Mouse (Mus musculus): ENCODE results near the gene Gtf2f2. TPM values are rescaled to one million over a fixed set of nuclear protein-coding genes. Genes with fewer than 3 reads are reported as not detected.

Gene Gtf2f2
- polyA plus RNA-seq, 1 experiment from 2014 or later, result 37.9 TPM

DNA sequence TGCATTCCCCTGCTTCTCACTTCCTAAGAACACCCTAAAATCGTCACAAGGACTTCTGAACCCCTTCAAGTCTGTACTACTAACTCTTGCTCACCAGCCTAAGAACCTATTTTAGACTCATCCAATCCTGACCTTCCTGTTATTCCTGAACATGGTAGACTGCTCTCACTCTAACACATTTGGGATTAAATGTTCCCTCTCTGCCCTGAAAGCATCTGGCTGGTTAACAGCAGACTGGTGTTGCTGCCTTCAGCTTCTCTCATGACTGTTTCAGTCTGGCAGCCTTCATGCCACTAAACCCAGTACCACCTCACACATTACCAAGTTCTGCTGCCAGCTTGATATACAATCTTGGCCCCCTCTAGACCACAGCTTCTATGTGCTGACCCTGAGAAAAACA, 21.5 kb downstream of the Gtf2f2 start:
- Histone ChIP-seq H3K27me3 (no peaks in the 10 kb centered on the region), H3K4me3 (replicated peaks) (no peak overlapping the region), H3K27ac (no peak overlapping the region), H3K4me2 (no peak overlapping the region), H3K9me3 (replicated peaks) (no peaks in the 10 kb centered on the region), H3K4me1 (peaks cover 6% of the 10 kb centered on the region), H3K9ac (no peak overlapping the region), H3K36me3 (0 out of 2 replicates have a peak, but pooled peaks cover 2% of the 10 kb centered on the region)
- no peak for ATAC-seq (replicated peaks; ENCODE audit: low FRiP score)
- WGBS, result 94% methylated on average over 1 of the region's 1 CpGs

- Histone ChIP-seq H3K36me3 (0 out of 2 replicates have a peak, but pooled peaks cover 3% of the 10 kb centered on the region), H3K9ac (no peak overlapping the region), H3K4me1 (peaks cover 6% of the 10 kb centered on the region), H3K4me2 (no peak overlapping the region), H3K9me3 (replicated peaks) (no peaks in the 10 kb centered on the region), H3K27me3 (no peaks in the 10 kb centered on the region), H3K27ac (no peak overlapping the region), H3K4me3 (replicated peaks) (no peak overlapping the region)
- 84% methylated on average over 7 of the region's 7 CpGs for WGBS
- ATAC-seq (replicated peaks; ENCODE audit: low FRiP score), result no peak
Measured at GRCm38 (mm10) chr14:75986878-75987483, 23.7 kb downstream of the Gtf2f2 start.

DNA sequence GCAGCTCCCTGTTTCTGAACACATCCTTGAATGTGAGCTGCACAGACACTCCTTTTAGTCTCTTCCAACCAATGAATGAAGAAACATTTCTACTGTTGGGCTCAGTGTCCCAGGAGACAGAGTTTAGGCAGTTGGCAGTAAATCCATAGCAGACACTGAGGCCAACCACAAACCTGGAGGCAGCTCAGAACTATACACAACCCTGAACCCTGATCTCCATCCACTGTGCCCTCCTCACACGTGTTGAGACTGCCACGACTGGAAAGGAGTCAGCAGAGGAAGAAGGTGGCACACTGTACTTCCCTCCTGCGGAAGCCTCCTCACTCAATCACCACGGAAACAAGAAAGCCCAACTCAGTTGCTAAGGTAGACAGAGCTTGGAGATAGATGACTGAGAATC, 25.6 kb downstream of the Gtf2f2 start:
- Histone ChIP-seq H3K27me3 (no peaks in the 10 kb centered on the region), H3K4me1 (peaks cover 6% of the 10 kb centered on the region), H3K9ac (no peak overlapping the region), H3K4me3 (replicated peaks) (no peak overlapping the region), H3K9me3 (replicated peaks) (no peaks in the 10 kb centered on the region), H3K27ac (no peak overlapping the region), H3K4me2 (no peak overlapping the region), H3K36me3 (0 out of 2 replicates have a peak, but pooled peaks cover 3% of the 10 kb centered on the region)
- ATAC-seq (replicated peaks; ENCODE audit: low FRiP score), result no peak
- 46% methylated on average over 4 of the region's 4 CpGs for WGBS

DNA sequence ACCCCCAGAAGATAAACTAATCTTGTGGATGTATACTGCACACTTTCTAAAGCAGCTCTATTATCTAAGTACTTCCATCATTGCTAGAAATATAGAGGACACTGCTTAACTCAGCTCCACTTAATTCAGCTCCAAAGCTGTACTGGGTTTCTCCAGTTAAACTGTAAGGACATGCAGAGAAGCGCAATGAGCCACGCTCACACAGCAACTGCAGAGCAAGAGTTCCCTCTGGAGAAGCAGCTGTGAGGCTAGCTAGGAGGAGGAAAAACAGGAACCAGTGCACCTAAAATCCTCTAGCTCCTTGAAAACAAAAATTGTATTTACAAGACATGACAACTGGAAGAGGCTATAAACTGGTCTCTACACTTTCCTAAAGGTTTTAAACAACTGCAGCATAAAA, 26.8 kb downstream of the Gtf2f2 start:
- H3K27me3 ChIP-seq, result no peaks in the 10 kb centered on the region
- H3K36me3 ChIP-seq, result 0 out of 2 replicates have a peak, but pooled peaks cover 3% of the 10 kb centered on the region
- H3K9ac ChIP-seq, result no peak overlapping the region
- ATAC-seq (replicated peaks; ENCODE audit: low FRiP score), result no peak
- H3K4me1 ChIP-seq, result peaks cover 6% of the 10 kb centered on the region
- H3K4me3 ChIP-seq (replicated peaks), result no peak overlapping the region
- no peak overlapping the region for H3K4me2 ChIP-seq
- no peak overlapping the region for H3K27ac ChIP-seq
- no peaks in the 10 kb centered on the region for H3K9me3 ChIP-seq (replicated peaks)
- 89% methylated on average over 2 of the region's 2 CpGs for WGBS

- H3K9me3 ChIP-seq (replicated peaks), result no peaks in the 10 kb centered on the region
- no peak overlapping the region for H3K27ac ChIP-seq
- H3K4me3 ChIP-seq (replicated peaks), result no peak overlapping the region
- 97% methylated on average over 3 of the region's 3 CpGs for WGBS
- peaks cover 6% of the 10 kb centered on the region for H3K4me1 ChIP-seq
- H3K4me2 ChIP-seq, result no peak overlapping the region
- H3K9ac ChIP-seq, result no peak overlapping the region
- ATAC-seq (replicated peaks; ENCODE audit: low FRiP score), result no peak
- peaks cover 6% of the 10 kb centered on the region; the same call in 1 of the 2 replicates for H3K36me3 ChIP-seq
- H3K27me3 ChIP-seq, result no peaks in the 10 kb centered on the region
Measured at GRCm38 (mm10) chr14:75981231-75981630, 29.4 kb downstream of the Gtf2f2 start.

GRCm38 (mm10) chr14:75976107-75976506, 34.6 kb downstream of the Gtf2f2 start:
- ATAC-seq (replicated peaks; ENCODE audit: low FRiP score), result no peak
- no peak overlapping the region for H3K4me2 ChIP-seq
- H3K27me3 ChIP-seq, result no peaks in the 10 kb centered on the region
- no peak overlapping the region for H3K27ac ChIP-seq
- H3K4me3 ChIP-seq (replicated peaks), result no peak overlapping the region
- no peak overlapping the region for H3K9ac ChIP-seq
- H3K36me3 ChIP-seq, result peaks cover 3% of the 10 kb centered on the region; the same call in 1 of the 2 replicates
- H3K4me1 ChIP-seq, result no peaks in the 10 kb centered on the region
- 60% methylated on average over 3 of the region's 3 CpGs for WGBS
- no peaks in the 10 kb centered on the region for H3K9me3 ChIP-seq (replicated peaks)

- H3K27me3 ChIP-seq, result no peaks in the 10 kb centered on the region
- no peak for ATAC-seq (replicated peaks; ENCODE audit: low FRiP score)
Measured at GRCm38 (mm10) chr14:75967291-75967690, 43.4 kb downstream of the Gtf2f2 start.

GRCm38 (mm10) chr14:75964433-75964832, 46.2 kb downstream of the Gtf2f2 start:
- 93% methylated on average over 1 of the region's 1 CpGs for WGBS
- Histone ChIP-seq H3K9ac (no peak overlapping the region), H3K36me3 (no peaks in the 10 kb centered on the region), H3K4me3 (replicated peaks) (no peak overlapping the region), H3K27ac (no peak overlapping the region), H3K4me1 (no peaks in the 10 kb centered on the region), H3K4me2 (no peak overlapping the region), H3K9me3 (replicated peaks) (no peaks in the 10 kb centered on the region), H3K27me3 (no peaks in the 10 kb centered on the region)
- ATAC-seq (replicated peaks; ENCODE audit: low FRiP score), result no peak

More at GRCm38 (mm10) chr14:75967291-75967690, 43.4 kb downstream of the Gtf2f2 start:
- Histone ChIP-seq H3K9me3 (replicated peaks) (no peaks in the 10 kb centered on the region), H3K4me2 (no peak overlapping the region), H3K4me3 (replicated peaks) (no peak overlapping the region), H3K9ac (no peak overlapping the region), H3K27ac (no peak overlapping the region), H3K36me3 (no peaks in the 10 kb centered on the region), H3K4me1 (no peaks in the 10 kb centered on the region)
- WGBS, result 81% methylated on average over 5 of the region's 5 CpGs

- 76% methylated on average over 5 of the region's 5 CpGs for WGBS
- no peak overlapping the region for H3K27ac ChIP-seq
- no peak for ATAC-seq (replicated peaks; ENCODE audit: low FRiP score)
Measured at GRCm38 (mm10) chr14:75964000-75964399, 46.7 kb downstream of the Gtf2f2 start.

GRCm38 (mm10) chr14:75963215-75963614, 47.5 kb downstream of the Gtf2f2 start:
- 67% methylated on average over 5 of the region's 5 CpGs for WGBS
- no peak overlapping the region for H3K4me2 ChIP-seq

More at GRCm38 (mm10) chr14:75964000-75964399, 46.7 kb downstream of the Gtf2f2 start:
- Histone ChIP-seq H3K9ac (no peak overlapping the region), H3K4me3 (replicated peaks) (no peak overlapping the region), H3K36me3 (no peaks in the 10 kb centered on the region), H3K4me2 (no peak overlapping the region), H3K9me3 (replicated peaks) (no peaks in the 10 kb centered on the region), H3K27me3 (no peaks in the 10 kb centered on the region), H3K4me1 (no peaks in the 10 kb centered on the region)

DNA sequence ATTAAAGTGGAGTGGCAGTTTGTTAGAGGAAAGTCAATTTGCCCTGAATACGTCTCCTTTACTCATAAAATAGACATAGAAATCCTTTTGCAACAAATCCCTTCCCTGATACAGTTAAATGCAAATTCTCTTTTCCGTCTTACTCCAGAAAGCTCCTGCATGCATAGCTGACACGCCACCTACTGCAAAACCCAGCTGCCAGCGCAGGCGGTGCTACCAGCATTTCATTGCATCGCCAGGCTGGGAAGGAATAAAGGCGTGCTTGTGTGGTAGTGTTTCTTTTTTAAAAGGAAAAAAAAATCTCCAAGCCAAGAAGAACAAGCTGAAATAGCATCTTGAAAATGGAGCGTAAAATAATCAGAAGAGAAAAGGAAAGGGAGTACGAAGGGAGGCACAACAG, 48.4 kb downstream of the Gtf2f2 start:
- Histone ChIP-seq H3K36me3 (no peaks in the 10 kb centered on the region), H3K27ac (no peak overlapping the region), H3K4me1 (no peaks in the 10 kb centered on the region), H3K27me3 (no peaks in the 10 kb centered on the region), H3K9me3 (replicated peaks) (no peaks in the 10 kb centered on the region), H3K4me2 (no peak overlapping the region), H3K9ac (no peak overlapping the region), H3K4me3 (replicated peaks) (no peak overlapping the region)
- ATAC-seq (replicated peaks; ENCODE audit: low FRiP score), result no peak
- WGBS, result 87% methylated on average over 9 of the region's 9 CpGs

More at GRCm38 (mm10) chr14:75963215-75963614, 47.5 kb downstream of the Gtf2f2 start:
- Histone ChIP-seq H3K36me3 (no peaks in the 10 kb centered on the region), H3K9ac (no peak overlapping the region), H3K4me1 (no peaks in the 10 kb centered on the region), H3K4me3 (replicated peaks) (no peak overlapping the region), H3K9me3 (replicated peaks) (no peaks in the 10 kb centered on the region), H3K27ac (no peak overlapping the region), H3K27me3 (no peaks in the 10 kb centered on the region)
- no peak for ATAC-seq (replicated peaks; ENCODE audit: low FRiP score)

- H3K36me3 ChIP-seq, result no peaks in the 10 kb centered on the region
- no peaks in the 10 kb centered on the region for H3K27me3 ChIP-seq
- no peak within 1 kb of the TSS for H3K9ac ChIP-seq
- no peak within 1 kb of the TSS for H3K4me2 ChIP-seq
- no peak within 1 kb of the TSS for H3K27ac ChIP-seq
- no peak within 1 kb of the TSS for H3K4me3 ChIP-seq (replicated peaks)
- H3K9me3 ChIP-seq (replicated peaks), result no peaks in the 10 kb centered on the region
- H3K4me1 ChIP-seq, result no peaks in the 10 kb centered on the region
- WGBS, result 87% methylated on average over 7 of the region's 7 CpGs
- no peak for ATAC-seq (replicated peaks; ENCODE audit: low FRiP score)
Measured at GRCm38 (mm10) chr14:75954766-75955165, 55.9 kb downstream of the Gtf2f2 start, which contains the start of gene Kctd4. Gene Kctd4, plus strand, starts transcription at chr14:75955009.

GRCm38 (mm10) chr14:75953011-75953410, 57.7 kb downstream of the Gtf2f2 start:
- H3K27me3 ChIP-seq, result no peaks in the 10 kb centered on the region
- no peak overlapping the region for H3K9ac ChIP-seq
- no peak overlapping the region for H3K4me2 ChIP-seq
- H3K9me3 ChIP-seq (replicated peaks), result no peaks in the 10 kb centered on the region
- no peak overlapping the region for H3K4me3 ChIP-seq (replicated peaks)
- no peaks in the 10 kb centered on the region for H3K4me1 ChIP-seq
- no peaks in the 10 kb centered on the region for H3K36me3 ChIP-seq
- H3K27ac ChIP-seq, result no peak overlapping the region
- ATAC-seq (replicated peaks; ENCODE audit: low FRiP score), result no peak
- 62% methylated on average over 2 of the region's 2 CpGs for WGBS
